Mouse (Mus musculus) c-Kit-negative CD71-positive TER-119-positive erythroid progenitor cells, embryonic 14.5 days (primary cell): Measurements from ENCODE around the gene L3mbtl1.

Source experiments
- DNase-seq: peaks from one replicate; pipeline ENCODE4 v3.0.0-alpha.2; 2013; ENCODE audit warnings: low read depth, low spot score

L3mbtl1 gene

DNA sequence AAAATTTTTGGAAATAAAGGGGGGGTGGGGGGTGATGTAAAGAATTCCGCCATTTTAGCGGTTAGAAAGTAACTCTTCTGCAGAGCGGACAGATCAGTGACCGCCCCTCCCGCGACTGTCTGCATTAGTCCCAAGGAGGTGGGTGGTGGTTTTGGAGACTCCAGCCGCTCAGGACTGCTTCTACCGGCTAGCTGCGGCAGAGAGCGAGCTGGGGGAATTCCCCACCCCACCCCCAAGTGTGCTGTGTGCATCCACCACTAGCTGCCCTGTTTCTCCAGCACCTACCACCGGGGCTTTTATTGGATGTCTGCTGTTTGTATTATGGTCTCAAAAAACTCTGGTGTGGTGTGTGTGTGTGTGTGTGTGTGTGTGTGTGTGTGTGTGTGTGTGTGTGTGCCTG, 659 bp downstream of the L3mbtl1 start:
- no peak for DNase-seq

DNA sequence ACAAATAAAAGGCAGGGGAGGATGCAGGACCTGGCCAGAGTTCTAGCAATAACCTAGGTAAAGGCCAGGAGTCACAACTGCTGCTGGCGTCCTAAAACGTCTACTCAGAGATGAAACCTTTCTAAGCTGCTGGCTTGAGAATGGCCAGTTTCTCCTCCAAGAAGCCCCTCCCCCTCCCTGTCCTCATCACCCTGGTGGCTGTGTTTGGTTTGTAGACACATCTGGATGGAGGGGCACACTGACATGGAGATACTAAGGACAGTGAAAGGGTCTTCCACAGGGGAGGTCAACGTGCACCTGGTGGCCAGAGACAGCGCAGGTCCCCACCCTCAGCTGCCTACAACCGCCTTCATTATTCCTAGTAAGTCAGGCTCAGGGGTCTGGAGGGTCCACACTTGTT, 3.7 kb downstream of the L3mbtl1 start:
- DNase-seq: no peak

DNA sequence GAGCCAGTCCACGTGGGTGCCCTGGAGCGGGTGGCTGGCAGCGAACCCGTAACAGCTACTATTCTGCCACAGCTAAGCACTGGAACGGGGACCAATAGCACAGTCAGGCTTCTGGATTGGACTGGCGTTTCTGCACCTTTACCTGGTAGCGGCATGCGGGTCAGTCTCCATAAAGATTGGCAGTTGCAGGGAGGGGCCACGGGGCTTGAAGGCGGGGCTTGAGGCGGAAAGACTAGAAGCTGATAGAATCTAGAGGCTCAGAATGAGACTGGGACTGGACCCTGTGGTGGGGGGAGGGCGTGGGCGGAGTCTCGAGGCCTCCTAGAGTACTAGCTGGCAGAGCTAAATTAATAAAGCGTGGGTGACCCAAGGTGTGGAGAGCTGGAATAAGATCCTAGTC, 4.5 kb downstream of the L3mbtl1 start:
- DNase-seq: no peak

DNA sequence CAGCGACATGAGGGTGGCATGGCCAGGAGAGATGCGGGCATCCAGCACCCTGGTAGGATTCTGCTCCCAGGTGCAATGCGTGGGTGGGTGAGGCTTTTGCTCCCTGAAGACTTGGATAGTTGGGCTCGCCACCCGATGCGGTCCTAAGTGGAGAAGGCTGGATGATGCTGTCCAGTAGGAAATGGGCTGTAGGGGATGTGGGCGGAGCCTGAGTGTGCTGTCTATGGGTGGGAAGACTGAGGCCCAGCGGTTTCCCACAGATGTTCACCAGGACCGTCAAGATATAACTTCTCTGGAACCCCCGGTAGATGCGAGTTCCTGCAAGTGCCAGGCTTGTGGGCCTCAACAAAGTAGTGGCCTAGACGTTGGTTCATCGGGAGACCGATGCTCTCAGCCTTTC, 4.9 kb downstream of the L3mbtl1 start:
- DNase-seq: no peak

DNA sequence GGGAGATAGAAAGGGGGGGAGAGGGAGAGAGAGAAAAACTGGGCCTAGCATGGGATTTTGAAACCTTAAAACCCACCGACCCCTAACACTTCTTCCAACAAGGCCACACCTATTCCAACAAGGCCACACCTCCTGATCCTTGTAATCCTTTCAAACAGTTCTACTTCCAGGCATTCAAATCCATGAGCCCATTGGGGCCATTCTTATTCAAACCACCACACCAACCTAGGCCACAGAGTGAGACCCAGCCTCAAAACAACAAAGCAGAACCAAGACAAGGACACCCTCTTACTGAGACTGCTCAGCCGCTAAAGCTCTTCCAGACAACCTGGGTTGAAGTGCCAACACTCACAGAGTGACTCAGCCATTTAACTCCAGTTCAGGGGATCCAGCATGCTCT, 7.5 kb downstream of the L3mbtl1 start:
- DNase-seq: no peak

DNA sequence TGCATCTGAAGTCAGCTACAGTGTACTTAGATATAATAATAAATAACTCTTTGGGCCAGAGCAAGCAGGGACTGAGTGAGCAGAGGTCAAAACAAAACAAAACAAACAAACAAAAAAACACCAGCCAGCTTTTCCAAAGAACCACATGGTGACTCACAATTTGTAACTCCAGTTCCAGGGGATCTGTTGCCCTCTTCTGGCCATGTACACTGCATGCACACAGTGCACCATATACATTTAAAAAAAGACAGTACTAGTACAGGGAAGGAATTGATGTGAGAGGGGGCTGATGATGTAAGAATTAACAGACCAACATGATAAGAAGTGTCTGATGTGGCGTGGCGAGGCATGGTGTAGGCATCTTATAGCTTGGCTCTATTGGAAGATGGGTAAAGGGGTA, 13.6 kb downstream of the L3mbtl1 start:
- DNase-seq: no peak

DNA sequence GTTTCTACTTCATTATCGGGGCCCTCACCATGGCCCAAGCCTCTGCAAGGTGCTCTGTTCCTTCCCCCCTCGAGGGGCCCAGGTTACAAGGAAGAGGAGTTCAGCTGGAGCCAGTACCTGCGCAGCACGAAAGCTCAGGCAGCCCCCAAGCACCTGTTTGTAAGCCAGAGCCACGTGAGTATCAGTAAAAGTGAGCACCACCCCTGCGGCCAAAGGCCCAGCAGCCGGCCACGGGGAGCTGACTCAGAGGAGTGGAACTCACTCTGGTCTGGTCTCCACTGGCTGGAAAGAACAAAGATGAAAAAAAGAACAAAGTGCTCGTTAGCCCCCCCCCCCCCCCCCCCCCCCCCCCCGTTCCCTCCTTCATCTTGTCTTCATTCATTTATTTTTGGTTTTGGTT, 18.0 kb downstream of the L3mbtl1 start:
- no peak for DNase-seq

DNA sequence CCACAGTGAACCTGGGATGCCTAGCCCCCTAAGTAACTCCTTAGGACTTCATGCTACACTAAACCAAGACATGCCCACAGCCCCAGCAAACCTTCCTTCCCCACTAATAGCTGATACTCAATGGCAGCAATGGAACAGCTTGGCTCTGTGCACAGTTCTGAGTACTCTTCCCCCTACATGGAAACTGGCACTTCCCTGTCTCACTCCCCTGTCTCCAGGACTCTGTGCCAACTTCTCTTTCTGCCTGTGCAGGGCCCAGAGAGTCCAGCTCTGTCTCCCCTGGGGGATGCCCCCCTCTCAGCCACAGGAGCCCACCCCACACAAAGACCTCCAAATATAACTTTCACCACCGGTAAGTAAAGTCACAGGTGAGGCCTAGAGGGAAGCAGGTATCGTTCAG, 23.5 kb downstream of the L3mbtl1 start:
- DNase-seq: no peak

DNA sequence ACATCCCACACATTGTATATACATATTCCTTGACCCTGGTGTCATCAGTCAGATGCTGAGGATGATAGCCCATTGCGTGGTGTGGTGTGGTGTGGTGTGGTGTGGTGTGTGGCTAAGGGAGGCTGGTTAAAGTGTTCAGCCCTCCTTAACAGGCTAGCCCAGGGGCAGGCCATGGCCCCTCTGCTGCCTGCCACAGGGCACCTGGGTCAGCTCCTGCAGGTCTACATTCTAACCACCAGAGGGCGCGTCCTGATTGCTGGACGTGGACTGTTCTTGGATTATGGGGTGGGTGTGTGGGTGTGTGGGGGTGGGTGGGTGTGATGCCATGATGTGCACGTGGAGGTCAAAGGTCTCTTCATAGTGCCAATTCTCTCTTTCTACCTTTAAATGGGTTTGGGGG, 25.1 kb downstream of the L3mbtl1 start:
- DNase-seq: no peak

DNA sequence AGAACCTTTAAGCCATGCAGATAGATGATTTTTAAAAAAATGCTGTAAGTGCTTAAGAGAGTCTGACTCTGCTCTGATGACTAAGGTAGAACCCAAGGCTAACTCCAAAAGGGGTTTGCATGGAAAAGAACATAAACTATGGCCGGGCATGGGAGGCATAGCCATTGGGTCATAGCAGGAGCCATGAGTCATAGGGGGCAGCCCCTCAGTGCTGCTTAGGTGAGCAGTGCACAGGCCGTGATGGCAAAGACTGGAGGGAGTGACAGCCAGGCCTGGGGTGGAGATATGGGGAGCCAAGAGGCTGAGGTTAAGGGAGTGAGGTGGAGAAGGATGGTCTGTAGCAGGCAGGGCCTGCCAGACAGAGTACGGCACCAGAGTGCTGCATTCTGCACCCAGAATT, 25.8 kb downstream of the L3mbtl1 start:
- DNase-seq: no peak

DNA sequence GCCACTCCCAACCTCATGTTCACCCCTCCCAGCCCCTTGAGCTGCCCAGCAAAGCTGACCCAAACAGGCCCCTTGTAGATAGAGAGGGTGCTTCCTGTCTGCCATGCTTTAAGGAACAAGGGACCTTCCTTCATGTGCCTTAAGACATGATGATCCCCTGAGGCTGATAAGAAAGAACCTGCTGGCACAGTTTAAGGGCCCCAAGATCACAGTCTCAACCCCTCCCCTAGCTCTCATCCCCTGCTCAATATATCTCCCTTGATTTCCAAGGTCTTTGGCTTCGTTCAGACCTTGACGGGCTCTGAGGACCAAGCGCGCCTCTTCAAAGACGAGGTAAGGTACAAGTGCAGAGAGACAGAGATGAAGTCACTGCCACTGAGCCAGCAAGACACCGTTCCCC, 27.6 kb downstream of the L3mbtl1 start:
- DNase-seq: no peak

DNA sequence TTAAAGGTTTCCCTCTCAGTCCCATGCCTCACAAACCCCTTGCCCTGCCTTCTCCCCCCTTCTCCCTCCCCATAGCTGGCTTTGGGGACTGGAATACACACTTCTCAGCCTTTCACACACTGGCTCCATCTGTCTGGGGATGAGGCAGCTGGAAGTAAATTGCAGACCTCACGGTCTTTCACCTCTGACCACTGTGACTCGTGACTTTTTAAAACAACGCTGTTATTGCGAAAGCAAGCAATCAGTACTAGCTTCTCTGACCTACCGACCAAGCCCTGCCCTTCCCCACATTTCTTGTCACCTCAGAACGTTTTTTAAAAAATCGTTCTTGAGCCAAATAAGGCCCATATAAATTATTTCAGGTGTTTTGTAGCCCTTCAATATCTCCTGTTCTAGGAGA, 29.5 kb downstream of the L3mbtl1 start:
- DNase-seq: no peak

DNA sequence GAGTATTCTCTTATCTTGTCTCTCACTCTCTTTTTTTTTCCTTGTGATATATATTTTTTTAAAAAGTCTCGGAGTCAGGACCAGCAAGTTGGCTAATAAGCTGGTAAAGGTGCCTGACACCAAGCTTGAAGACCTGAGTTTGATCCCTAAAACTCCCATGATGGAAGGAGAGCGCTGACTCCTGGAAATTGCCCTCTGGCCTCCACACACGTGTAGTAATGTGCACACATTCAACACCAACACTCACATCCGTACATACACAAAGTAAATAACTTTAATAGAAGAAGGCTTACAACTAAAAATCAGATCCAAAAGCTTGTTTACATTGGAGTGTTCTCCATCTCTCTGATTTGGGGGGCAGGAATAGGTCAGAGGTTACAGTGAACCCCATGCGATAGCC, 29.9 kb downstream of the L3mbtl1 start:
- no peak for DNase-seq

DNA sequence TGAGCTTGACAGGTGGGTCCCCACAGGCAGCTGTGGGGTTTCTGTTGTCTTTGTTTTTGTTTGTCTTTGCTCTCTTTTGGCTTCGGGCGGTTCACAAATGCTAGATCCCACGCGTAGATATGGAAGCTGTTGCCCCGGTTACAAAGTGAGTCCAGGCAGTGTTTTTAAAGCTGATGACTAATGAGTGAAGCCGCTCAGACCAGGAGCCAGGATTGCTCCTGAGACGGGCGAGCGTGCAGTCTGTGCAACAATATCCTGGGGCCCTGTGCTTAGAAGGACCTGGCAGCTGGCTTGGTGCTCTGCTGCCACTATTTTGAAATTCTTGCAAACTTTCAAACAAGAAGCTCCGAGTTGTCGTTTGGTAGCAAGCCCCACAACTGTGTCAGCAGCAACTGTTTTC, 30.4 kb downstream of the L3mbtl1 start:
- no peak for DNase-seq

DNA sequence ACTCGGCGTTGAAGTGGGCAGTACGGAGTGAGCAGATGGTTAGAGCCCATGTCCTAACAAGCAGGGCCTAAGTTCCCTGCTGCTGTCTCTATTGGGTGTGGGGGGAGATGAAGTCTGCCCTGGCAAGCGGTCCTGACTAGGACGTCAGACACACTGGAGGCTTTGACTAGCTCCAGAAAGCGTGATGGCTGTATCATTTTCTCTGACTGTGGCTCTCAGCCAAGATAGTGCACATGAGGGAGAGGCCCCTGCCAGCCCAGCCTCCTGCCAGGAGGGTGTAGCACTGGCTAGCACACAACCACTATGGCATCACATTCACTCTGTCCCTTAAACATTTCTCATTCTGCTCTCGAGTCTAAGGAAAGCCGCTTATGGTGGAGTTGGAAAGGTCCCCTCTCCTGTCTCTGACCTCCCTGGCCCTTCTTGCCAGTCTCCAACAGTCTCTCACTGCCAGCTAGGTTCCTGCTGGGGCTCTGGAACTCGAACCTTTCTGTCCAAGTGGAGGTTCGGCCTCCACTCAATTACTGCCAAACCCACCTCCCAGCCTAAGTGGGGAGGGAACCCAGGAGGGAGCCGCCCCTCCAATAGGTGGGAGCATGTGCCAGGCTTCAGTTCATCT, 32.0 kb downstream of the L3mbtl1 start:
- DNase-seq: no peak

DNA sequence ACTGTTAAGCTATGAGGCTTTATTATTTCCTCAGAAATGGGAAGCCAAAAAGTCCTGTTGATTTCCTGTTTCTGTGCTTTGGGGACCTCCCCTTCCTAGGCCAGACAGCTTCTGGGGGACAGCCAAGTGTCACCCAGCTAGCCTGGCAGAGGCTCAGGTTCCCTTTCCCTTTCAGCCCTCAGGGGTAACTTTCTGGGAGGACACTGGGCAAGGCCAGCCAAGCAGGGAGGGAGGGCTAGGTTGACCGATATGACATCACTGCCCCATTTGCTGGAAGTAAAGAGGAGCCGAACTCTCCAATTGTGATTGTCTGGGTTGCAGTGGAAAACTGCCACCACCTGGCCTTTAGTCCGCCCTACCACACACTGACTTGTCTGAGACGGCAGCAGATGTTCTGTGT, 32.7 kb downstream of the L3mbtl1 start:
- DNase-seq: no peak

DNA sequence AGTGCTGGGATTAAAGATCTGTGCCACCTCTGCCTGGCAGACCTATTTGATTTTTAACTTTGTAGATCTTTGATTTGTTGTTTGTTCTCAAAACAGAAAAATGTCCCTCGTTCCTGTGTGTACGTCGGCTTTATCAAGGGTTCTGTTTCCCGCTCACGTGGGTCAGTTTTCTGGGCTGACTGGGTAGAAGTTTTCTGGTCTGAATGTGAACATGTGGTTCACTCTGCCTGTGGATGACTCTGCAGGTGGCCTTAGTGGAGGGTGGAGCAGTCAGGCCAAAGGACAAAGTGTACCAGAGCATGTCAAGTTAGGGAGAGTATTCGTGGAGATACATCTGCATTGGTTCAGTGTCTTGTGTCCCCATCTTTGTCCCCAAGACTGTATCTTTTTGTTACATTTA, 41.1 kb downstream of the L3mbtl1 start:
- DNase-seq: no peak

DNA sequence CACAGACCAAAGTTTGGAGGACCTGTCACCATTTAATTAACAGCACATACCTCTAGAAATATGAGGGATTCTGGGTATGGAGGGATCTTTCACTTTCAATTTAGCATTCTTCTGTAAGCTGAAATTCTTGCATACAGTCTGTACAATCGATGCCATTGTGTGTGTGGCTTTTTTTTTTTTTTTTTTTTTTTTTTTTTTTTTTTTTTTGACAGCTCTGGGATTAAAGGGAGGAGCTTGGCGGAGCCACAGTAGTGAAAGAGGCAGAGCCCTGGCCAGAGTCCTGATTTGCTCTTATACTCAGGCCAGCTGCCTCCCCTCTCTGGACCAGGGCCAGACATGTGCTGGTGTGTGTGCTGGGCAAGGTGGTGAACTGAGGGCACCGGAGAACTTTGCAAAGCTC, 42.7 kb downstream of the L3mbtl1 start:
- DNase-seq: no peak

DNA sequence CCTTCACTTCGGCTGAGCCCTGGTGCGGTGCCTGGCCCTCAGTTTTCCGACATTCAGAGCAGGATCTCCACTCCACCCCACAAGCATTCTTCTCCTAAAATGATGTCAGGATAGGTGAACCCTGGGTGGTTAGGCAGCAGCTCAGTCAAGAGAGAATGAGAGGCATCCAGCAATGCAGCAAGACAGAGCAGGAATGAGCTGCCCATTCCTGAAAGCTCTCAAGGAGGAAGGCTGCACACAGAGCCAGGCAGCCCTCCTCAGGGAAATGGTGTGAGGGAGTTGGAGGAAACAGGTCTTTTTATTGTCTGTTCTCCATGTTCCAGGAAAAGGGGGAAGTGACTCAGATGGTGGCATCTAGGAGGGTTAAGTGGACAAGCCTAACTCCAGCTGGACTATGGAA, 43.5 kb downstream of the L3mbtl1 start:
- DNase-seq: no peak

DNA sequence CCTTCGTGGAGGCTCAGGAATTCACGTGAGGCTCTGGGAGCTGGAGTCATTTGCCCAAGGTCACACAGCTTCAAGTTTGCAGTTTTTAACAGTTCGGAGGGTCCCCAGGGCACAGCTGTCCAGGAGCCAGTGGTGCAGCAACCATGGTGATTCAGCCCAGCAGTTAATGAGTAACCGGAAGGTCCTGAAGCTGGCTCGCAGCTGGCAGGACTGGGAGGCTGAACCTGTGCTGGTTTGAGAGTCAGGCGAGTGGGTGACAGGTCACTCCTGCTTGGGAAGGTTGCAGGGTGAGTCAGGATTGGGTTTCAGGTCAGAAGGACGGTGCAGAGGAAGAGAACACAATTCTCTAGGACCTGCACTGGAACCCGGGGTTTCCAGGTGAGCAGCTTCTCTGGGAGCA, 43.9 kb downstream of the L3mbtl1 start, which contains the start of gene Sgk2:
Sgk2 (plus strand) TSS at position 113 of the 400 bp plus-strand sequence.
- no peak for DNase-seq

DNA sequence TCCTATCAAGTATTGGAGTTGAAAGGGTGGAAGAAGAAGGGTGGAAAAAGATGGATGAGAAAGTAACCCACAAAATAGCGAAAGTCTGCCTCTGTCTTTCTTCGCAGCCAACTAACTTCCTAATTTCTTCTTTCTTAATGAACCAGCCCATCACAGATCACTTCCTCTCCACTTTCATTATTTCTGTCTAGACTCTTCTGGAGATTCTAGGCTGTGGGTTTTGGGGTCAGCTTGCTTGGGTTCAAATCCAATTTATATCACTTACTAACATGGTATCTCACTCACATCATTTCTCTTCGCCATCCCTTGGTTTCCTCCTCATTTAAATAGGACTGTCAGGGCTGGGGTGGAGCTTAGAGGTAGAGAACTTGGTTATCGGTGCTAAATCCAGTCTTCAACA, 45.0 kb downstream of the L3mbtl1 start:
- no peak for DNase-seq

DNA sequence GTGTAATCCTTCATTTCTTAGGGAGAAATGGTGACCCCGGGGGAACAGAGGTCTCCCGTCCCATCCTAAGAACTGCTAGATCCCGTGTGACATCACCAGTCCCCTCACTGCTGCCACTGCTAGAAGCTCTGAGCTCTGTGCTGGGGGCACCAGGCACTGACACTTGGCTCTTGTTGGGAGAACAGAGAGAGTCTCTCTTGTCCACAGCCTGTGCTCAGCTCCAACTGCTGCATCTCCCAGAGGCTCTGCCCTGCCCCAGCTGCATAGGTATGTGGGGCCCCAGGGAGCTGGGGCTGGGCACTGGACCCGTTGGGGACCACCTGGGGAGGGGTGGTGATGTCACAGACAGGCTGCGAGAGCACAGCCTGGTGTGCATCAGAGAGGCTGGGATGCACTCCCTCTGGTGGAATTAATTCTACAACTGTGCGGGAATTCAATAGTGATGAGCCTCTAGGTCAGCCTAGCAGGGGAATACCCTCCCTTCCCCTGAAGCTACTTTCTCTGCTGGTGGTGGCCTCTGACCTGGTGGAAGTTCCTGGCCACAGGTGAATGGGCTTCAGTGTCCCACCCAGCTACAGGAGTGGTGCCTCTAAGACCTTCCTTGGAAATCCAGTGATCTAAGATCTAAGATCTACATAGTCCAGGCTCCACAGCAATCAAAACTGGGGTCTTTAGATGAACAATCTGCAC, 48.3 kb downstream of the L3mbtl1 start:
- no peak for DNase-seq

DNA sequence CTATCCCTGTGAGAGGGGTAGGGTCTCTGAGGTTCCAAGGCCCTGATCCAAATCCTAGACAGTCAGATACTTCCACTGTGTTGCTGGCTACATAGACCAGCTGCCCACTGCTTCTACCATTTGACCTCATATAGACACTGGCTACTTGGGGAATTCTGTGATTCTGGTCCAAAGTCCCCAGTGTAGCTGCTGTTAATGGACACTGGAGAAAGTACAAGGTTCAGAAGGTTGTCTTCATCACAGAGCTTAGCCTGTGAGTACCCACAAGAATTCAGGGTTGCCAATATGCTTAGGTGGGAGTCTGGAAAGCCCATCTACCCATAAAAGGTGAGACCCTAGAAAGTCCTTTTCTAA, 48.8 kb downstream of the L3mbtl1 start:
- DNase-seq: no peak
